Mouse (Mus musculus) heart, embryonic 13.5 days (tissue): ENCODE measurements at regions not wholly inside any gene's neighbourhood (a gene's known extent, or its start where the extent isn't known, plus 50 kb on each side); places are given as distances from the start of the nearest gene placed in this dataset.
A peak's percentile ranks its signal among the peaks of the same experiment; 100 is the strongest.

ENCODE experiments used
- ATAC-seq: fragments of 200-750 bp; cut with Nextera tagmentation; 2 replicates; pipeline ENCODE4 v1.8.0; 2017; ENCODE audit warnings: moderate TSS enrichment; ENCODE audit not compliant: insufficient number of reproducible peaks, low FRiP score, low TSS enrichment; ENCODE audit errors: extremely low read depth
- H3K27ac ChIP-seq: fragments of 300-500 bp; sonication (generic); replicated peaks from 2 replicates; pipeline ENCODE4 v1.5.1; 2015; ENCODE audit warnings: moderate library complexity, mild to moderate bottlenecking, inconsistent platforms
- H3K27me3 ChIP-seq: fragments of 300-500 bp; sonication (generic); replicated peaks from 2 replicates; pipeline ENCODE4 v1.6.1; 2015; ENCODE audit warnings: mild to moderate bottlenecking, inconsistent platforms
- H3K36me3 ChIP-seq: fragments of 300-500 bp; sonication (generic); 2 replicates; pipeline ENCODE4 v1.6.1; 2015; ENCODE audit warnings: mild to moderate bottlenecking, inconsistent platforms
- H3K4me1 ChIP-seq: fragments of 300-500 bp; sonication (generic); 2 replicates; pipeline ENCODE4 v1.6.1; 2015; ENCODE audit warnings: inconsistent platforms
- H3K4me2 ChIP-seq: fragments of 300-500 bp; sonication (generic); 2 replicates; pipeline ENCODE4 v1.6.1; 2015; ENCODE audit warnings: inconsistent platforms, mild to moderate bottlenecking, moderate library complexity
- H3K4me3 ChIP-seq: fragments of 300-500 bp; sonication (generic); 2 replicates; pipeline ENCODE4 v1.5.1; 2015; ENCODE audit warnings: moderate library complexity, mild to moderate bottlenecking, inconsistent platforms
- H3K9ac ChIP-seq: fragments of 300-500 bp; sonication (generic); 2 replicates; pipeline ENCODE4 v1.6.1; 2015; ENCODE audit warnings: inconsistent platforms, mild to moderate bottlenecking, moderate library complexity
- H3K9me3 ChIP-seq: fragments of 300-500 bp; sonication (generic); 2 replicates; pipeline ENCODE4 v1.6.1; 2016; ENCODE audit warnings: inconsistent platforms
- WGBS: fragments of 180-500 bp; shearing (Covaris S2); methylation state at CpG from one replicate; pipeline ENCODE4 v1.1.7; 2015; ENCODE audit warnings: mixed read lengths; 5-methylcytosine and 5-hydroxymethylcytosine counted together

GRCm38 (mm10) chr8:34756916-34757315 is 645.4 kb upstream of the Gm10131 start:
- H3K4me2 ChIP-seq: no peak overlapping the region
- peaks cover 30% of the 10 kb centered on the region for H3K4me1 ChIP-seq
- H3K4me3 ChIP-seq: no peak overlapping the region
- no peak overlapping the region for H3K27ac ChIP-seq
- WGBS: 79% methylated on average over 2 of the region's 2 CpGs
- H3K9ac ChIP-seq: no peak overlapping the region
- H3K36me3 ChIP-seq: no peaks in the 10 kb centered on the region
- no peak for ATAC-seq
- H3K9me3 ChIP-seq: no peaks in the 10 kb centered on the region
- peaks cover 4% of the 10 kb centered on the region; the same call in 1 of the 2 replicates for H3K27me3 ChIP-seq

DNA sequence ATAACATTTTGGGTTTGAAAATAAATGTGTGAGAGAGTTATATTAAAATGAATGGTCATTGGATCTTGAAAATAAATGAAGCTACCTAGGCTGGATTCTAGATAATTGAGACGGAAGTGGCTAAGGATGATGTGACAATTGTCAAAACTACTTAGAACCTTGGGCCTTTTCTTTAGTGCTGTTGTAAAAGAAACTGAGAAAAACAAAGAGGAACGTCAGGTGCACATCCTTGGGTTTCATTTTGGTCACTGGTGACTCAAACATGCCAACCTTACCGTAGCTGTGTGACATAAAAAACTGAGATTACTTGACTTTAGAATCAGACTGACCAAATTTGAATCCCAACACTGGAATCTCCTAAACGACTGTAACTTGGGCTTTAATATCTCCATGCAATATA is 644.6 kb upstream of the Gm10131 start:
- Histone ChIP-seq H3K9ac (no peak overlapping the region), H3K4me3 (no peak overlapping the region)
- ATAC-seq: no peak

GRCm38 (mm10) chr8:34755480-34755879 is 643.9 kb upstream of the Gm10131 start:
- Histone ChIP-seq H3K9me3 (no peaks in the 10 kb centered on the region), H3K27me3 (peaks cover 4% of the 10 kb centered on the region; the same call in 1 of the 2 replicates), H3K4me2 (no peak overlapping the region), H3K36me3 (no peaks in the 10 kb centered on the region), H3K27ac (no peak overlapping the region), H3K4me3 (no peak overlapping the region), H3K4me1 (peaks cover 23% of the 10 kb centered on the region), H3K9ac (no peak overlapping the region)
- WGBS: 86% methylated on average over 4 of the region's 4 CpGs
- ATAC-seq: no peak

More for the DNA sequence above, 644.6 kb upstream of the Gm10131 start:
- H3K36me3 ChIP-seq: no peaks in the 10 kb centered on the region
- no peaks in the 10 kb centered on the region for H3K9me3 ChIP-seq
- no peak overlapping the region for H3K4me2 ChIP-seq
- H3K27ac ChIP-seq: no peak overlapping the region
- H3K27me3 ChIP-seq: peaks cover 4% of the 10 kb centered on the region; the same call in 1 of the 2 replicates
- H3K4me1 ChIP-seq: peaks cover 25% of the 10 kb centered on the region
- whole genome bisulfite sequencing: 79% methylated on average over 4 of the region's 4 CpGs

DNA sequence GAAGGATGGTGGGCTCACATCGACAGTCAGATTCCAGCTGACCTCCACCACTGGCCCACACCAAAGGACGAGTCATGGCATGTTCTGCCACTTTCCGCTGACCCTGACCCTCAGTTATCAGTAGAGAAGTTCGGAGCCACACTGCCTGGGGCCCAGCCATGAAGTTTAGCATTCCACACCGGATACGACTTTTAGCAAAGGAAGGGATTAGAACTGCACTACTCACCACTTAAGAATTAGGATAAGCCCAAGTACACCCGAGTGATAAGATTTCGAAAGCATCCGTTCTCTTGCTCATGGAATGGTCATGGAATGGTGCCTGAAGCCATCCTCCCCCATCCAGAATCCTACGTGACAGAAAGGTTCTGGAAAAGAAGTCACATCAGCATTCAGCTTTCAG is 641.5 kb upstream of the Gm10131 start:
- H3K27me3 ChIP-seq: peaks cover 4% of the 10 kb centered on the region; the same call in 1 of the 2 replicates
- H3K9me3 ChIP-seq: no peaks in the 10 kb centered on the region
- H3K9ac ChIP-seq: no peak overlapping the region
- peaks cover 29% of the 10 kb centered on the region for H3K4me1 ChIP-seq
- peak; percentile 63; the same call in 1 of the 2 replicates for ATAC-seq
- H3K4me3 ChIP-seq: no peak overlapping the region
- peak overlapping the region; percentile 51 for H3K4me2 ChIP-seq
- H3K27ac ChIP-seq: peak overlapping the region; percentile 56; the same call in 1 of the 2 replicates
- WGBS: 12% methylated on average over 10 of the region's 10 CpGs
- no peaks in the 10 kb centered on the region for H3K36me3 ChIP-seq

DNA sequence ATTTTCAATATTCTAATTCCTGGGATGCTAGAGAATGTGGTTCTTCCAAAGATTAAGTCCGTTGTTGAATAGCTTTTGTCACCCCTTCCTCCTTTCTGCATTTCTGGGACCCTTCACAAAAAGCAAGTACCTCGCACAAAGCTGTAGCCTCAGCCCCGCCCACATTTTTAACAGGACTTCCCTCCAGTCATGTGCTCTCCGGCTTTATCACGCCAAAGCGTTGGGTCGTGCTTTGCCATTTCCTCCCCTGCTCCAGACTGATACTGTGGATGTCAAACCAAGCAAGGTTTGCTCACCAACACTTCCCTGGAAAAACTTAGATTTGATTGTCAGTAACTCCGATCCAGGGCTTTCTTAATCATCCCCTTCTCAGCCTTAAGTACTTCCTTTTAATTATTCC is 637.0 kb upstream of the Gm10131 start:
- Histone ChIP-seq H3K36me3 (no peaks in the 10 kb centered on the region), H3K9ac (no peak overlapping the region), H3K4me2 (no peak overlapping the region), H3K27ac (no peak overlapping the region), H3K9me3 (no peaks in the 10 kb centered on the region), H3K4me3 (no peak overlapping the region), H3K4me1 (peaks cover 23% of the 10 kb centered on the region), H3K27me3 (no peaks in the 10 kb centered on the region)
- WGBS: 55% methylated on average over 8 of the region's 8 CpGs
- no peak for ATAC-seq

DNA sequence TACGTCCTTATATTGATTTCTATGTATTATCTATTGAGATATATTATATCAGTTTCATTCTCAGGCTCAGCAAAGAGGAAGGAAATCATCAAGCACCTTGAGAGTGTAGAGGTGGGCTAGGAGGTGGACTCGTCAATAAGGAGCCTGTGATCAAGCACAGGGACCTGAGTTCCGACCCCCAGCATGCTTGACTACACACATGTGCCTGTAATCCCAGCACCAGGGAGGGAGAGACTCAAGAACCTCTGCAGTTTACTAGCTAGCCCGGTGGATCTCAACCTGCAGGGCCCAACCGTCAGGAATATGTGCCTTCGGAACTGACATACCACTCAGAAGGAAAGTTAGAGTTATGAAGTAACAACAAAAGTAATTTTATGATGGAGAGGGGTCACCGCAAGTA is 634.2 kb upstream of the Gm10131 start:
- Histone ChIP-seq H3K4me1 (peaks cover 6% of the 10 kb centered on the region; the same call in 1 of the 2 replicates), H3K27me3 (no peaks in the 10 kb centered on the region), H3K4me3 (no peak overlapping the region), H3K9me3 (no peaks in the 10 kb centered on the region), H3K27ac (no peak overlapping the region), H3K36me3 (no peaks in the 10 kb centered on the region), H3K4me2 (no peak overlapping the region), H3K9ac (no peak overlapping the region)
- ATAC-seq: no peak
- 84% methylated on average over 7 of the region's 7 CpGs for WGBS

DNA sequence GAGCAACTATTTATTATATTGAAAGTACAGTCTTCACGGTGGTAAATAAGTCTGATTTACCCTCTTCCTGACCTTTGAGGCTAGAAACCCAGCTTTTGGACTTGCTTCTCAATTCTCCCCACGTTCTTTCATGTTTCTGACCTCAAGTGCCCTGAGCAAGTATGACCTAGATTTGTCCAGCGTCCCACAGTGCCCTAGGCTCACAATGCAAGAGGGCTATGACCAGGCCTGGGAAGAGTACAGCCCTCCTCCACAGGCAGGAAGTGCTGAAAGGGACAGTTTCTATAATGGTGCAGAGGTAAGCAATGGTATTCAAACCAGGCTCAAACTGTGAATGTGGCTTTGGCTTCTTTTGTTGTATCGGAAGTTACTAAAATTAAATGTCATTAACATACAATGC is 633.1 kb upstream of the Gm10131 start:
- no peak overlapping the region for H3K27ac ChIP-seq
- no peak overlapping the region for H3K4me3 ChIP-seq
- no peaks in the 10 kb centered on the region for H3K36me3 ChIP-seq
- no peak overlapping the region for H3K9ac ChIP-seq
- H3K9me3 ChIP-seq: no peaks in the 10 kb centered on the region
- H3K27me3 ChIP-seq: no peaks in the 10 kb centered on the region
- peaks cover 4% of the 10 kb centered on the region; the same call in 1 of the 2 replicates for H3K4me1 ChIP-seq
- no peak for ATAC-seq
- H3K4me2 ChIP-seq: no peak overlapping the region
- 60% methylated on average over 4 of the region's 4 CpGs for WGBS

DNA sequence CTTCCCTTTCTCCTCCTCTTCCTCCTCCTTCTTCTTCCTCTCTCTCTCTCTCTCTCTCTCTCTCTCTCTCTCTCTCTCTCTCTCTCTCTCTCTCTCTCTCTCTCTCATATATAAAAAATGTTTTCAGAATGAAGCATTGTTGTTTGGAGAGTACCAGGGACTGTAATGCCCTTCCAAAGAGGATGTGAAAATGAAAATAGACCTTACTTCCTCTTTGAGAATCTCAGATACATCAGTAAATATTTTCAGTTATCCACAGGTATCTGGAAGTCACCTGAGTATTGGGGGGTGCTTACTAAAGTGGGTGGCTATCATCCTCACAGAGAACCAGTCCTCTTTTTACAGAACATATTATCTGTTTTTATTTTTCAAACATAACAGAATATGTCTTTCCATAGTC is 632.6 kb upstream of the Gm10131 start:
- Histone ChIP-seq H3K27me3 (no peaks in the 10 kb centered on the region), H3K9me3 (no peaks in the 10 kb centered on the region), H3K4me2 (no peak overlapping the region), H3K4me1 (peaks cover 4% of the 10 kb centered on the region; the same call in 1 of the 2 replicates), H3K9ac (no peak overlapping the region), H3K27ac (no peak overlapping the region), H3K36me3 (no peaks in the 10 kb centered on the region), H3K4me3 (no peak overlapping the region)
- ATAC-seq: no peak

DNA sequence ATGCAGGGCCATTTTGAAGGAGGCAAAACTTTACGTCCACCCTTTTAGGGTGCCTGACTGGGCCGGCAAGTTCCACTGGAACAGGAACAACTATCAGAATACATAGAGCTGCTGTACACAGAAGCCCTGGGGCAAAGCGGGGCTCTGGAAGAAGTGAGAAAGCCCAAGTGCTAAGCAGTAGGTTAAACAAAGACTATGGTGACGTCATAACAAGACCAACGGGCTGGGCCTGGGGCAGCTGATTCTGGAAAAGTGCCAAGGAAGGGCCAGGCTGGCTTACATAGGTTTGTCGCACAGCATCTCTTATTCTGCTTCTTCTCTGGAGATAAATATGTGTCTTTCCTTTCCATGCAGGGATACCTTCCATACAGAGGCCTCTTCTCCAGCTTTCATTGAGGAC is 631.6 kb upstream of the Gm10131 start:
- H3K9ac ChIP-seq: no peak overlapping the region
- WGBS: 52% methylated on average over 6 of the region's 6 CpGs
- ATAC-seq: no peak
- H3K27me3 ChIP-seq: no peaks in the 10 kb centered on the region
- no peaks in the 10 kb centered on the region for H3K9me3 ChIP-seq
- no peak overlapping the region for H3K4me2 ChIP-seq
- no peak overlapping the region for H3K27ac ChIP-seq
- no peaks in the 10 kb centered on the region for H3K36me3 ChIP-seq
- H3K4me3 ChIP-seq: no peak overlapping the region
- H3K4me1 ChIP-seq: no peaks in the 10 kb centered on the region

- Histone ChIP-seq H3K4me3 (no peak overlapping the region), H3K27me3 (no peaks in the 10 kb centered on the region), H3K4me2 (no peak overlapping the region), H3K27ac (no peak overlapping the region), H3K9ac (no peak overlapping the region), H3K4me1 (no peaks in the 10 kb centered on the region), H3K36me3 (no peaks in the 10 kb centered on the region), H3K9me3 (peaks cover 7% of the 10 kb centered on the region; the same call in 1 of the 2 replicates)
- no peak for ATAC-seq
- WGBS: 66% methylated on average over 10 of the region's 10 CpGs
Measured at GRCm38 (mm10) chr8:34740836-34741235, 629.3 kb upstream of the Gm10131 start.

DNA sequence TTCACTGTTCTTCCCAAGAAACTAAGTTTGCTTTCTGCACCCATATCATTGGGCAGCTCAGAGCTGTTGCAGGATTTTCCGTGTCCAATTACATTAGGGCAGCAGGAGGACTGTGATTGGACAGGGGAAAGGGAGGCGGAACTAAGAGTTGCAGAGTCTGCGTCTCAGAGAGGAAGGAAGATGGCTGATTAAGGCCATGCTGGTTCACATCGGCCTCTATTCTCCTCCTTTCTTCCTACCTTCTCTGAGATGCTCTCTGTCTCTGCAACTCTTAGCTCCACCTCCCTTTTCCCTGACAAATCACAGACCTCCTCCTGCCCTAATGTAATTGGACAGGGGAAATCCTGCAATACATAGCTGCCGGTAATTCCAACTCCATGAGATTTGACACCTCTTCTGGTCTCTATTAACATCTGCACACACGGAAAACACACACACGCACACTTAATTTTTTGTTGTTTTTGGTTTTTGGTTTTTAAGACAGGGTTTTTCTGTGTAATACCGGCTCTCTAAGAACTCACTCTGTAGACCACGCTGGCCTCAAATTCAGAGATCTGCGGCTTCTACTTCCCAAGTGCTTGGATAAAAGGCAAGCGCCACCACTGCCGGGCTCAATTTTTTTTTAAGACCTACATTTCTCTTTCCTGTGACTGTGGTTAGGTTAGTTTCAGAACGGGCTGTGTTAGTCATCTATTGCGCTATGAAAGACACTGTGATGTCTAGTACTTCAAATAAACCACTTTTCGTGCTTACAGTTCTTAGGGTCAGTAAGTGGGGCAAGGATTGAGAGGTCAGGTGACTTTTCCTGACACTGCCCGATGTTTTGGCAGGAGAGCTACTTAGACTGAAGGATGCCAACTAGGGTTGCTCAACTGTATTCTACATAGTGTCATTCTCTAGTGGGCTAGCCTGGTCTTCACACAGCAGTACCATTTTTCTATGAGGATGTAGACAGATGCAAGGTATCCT is 628.6 kb upstream of the Gm10131 start:
- no peak overlapping the region for H3K4me3 ChIP-seq
- H3K4me2 ChIP-seq: no peak overlapping the region
- no peaks in the 10 kb centered on the region for H3K36me3 ChIP-seq
- no peaks in the 10 kb centered on the region for H3K27me3 ChIP-seq
- H3K4me1 ChIP-seq: no peaks in the 10 kb centered on the region
- ATAC-seq: no peak
- 84% methylated on average over 16 of the region's 16 CpGs for WGBS
- no peak overlapping the region for H3K9ac ChIP-seq
- no peak overlapping the region for H3K27ac ChIP-seq
- peaks cover 7% of the 10 kb centered on the region; the same call in 1 of the 2 replicates for H3K9me3 ChIP-seq
